Mouse (Mus musculus) adrenal gland, adult 18-20 months (tissue): ENCODE measurements around the gene Fam117a. TPM values are rescaled to one million over a fixed set of nuclear protein-coding genes. Genes with fewer than 3 reads are reported as not detected.
"Not testable (repeated sequence)": the region's sequence is repeated elsewhere in the genome, so short reads cannot be mapped to it uniquely, and the experiment has no call there.

Source experiments
- DNase-seq, 2 experiments: peaks; one replicate each; pipeline ENCODE4 v3.0.0; 2021 to 2022; ENCODE audit warnings: low spot score in 2 of 2
- total RNA-seq, 2 experiments: library from RNA; stranded (reverse); gene quantifications; 1 replicate in 1 of 2; 2 replicates in 1 of 2; pipeline ENCODE4 v1.2.3; 2021

Gene Fam117a
- total RNA-seq, 2 experiments from 2014 or later = 11.7 to 21.8 TPM

GRCm38 (mm10) chr11:95391201-95391600 is 54.4 kb downstream of the Fam117a start:
- no peak for DNase-seq

DNA sequence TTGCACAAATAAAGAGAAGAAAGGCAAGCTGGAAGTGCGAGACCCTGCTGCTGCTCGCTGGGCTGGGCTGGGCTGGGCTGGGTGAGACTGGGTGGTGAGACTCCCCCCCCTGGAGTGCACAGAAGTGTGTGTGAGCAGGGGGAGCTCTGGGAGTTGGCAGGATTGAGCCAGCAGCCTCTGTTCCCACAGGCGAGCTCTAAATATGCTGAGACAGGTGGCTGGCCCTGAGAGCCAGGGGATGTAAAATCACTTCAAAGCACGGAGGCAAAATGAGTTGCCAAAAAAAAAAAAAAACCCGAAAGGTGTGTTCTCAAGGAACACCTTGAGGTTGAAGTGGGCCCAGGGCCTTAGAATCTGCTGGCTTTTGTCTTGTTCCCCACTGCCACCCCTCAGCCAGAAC is 54.9 kb downstream of the Fam117a start:
- DNase-seq = no peak

DNA sequence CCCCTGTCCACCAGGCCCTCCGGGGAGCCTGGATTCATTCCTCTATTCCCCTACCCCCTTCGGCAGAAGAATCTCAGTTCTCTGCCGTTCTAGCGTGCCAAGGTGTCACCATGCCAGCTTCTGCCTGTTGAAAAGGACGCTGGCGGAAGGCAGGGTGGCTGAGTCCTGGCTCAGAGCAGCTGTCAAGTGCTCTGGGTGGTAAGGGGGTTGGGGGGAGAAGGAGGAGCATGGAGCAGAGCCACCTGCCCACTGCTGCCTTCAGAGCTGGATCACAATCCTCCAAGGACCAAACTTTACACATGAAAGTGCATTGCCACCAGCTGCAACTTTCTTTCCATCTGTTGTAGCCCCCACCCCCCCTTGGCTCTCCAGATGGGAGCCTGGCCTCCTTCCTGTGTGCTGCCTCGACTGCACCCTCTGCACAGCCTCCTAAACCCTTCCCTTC is 55.4 kb downstream of the Fam117a start:
- no peak for DNase-seq

- no peak for DNase-seq
Observed at GRCm38 (mm10) chr11:95392708-95393499, 56.1 kb downstream of the Fam117a start.

- DNase-seq = no peak
Observed at GRCm38 (mm10) chr11:95393500-95393816, 56.6 kb downstream of the Fam117a start.

GRCm38 (mm10) chr11:95394112-95394511 is 57.3 kb downstream of the Fam117a start:
- no peak for DNase-seq

DNA sequence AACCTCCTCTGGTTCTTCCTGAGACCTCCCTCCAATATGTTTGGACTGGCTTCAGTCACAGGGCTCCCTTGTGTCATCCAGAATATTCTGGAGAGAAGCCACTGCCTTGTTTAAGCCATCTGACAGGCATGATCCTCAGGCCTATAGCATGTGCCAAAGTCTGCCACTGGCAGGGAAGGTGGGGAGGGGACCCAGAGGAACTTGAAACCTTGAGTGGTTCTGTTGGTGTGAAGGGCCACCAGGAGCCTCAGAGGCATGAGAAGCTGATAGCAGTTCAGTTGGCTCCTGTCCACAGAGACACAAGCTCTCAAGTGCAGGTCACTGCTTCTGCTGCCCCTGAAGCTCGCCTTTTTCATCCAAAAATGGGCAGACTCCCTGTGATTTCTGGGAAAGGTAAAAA is 59.7 kb downstream of the Fam117a start:
- no peak for DNase-seq

DNA sequence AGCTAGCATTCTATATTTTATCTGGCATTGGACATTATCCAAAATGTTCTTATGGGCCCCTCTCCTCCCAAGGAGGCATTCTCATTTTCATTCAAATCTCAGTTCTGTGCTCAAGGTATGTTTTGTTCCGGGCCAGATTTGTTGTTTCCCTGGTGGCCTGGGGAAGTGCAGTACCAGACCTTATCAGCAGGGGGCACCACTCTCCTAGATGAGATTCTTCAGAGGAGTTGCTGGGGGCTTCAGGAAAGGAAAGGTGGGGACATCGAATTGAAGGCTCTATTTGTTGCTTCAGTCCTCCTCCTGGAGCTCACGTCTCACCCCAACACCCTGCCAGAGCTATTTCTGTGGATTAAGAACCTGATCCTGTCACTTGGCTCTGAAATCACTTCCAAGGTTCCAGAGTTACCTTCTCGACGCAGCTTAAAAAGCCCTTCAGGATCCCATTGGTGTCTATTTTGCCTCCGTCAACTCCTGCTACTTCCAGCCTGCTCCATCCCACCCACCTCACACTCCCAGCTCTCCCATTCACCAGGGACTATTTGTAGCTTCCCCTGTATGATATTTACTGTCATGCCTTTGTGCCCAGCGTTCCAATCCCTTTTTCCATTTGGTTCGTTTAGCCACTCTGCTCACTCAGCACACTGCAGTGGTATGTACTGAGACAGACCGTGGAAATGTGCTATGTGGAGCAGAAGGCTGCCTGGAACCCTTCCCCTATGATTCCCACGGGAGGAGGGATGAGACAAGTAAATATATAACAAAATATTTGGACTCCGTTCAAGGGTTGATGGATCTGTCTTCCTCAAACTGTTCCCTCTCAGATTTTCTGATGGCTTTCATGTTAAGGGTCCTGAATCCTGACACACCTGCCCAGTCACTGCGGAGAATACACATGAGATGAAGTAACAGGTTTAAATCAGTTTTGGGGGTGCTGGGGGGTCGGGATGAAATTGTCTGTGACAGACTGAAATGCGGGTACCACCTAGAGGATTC is 61.3 kb downstream of the Fam117a start:
- peak; percentile 80 to 82 for DNase-seq

GRCm38 (mm10) chr11:95399520-95400020 is 62.8 kb downstream of the Fam117a start:
- no peak for DNase-seq

DNA sequence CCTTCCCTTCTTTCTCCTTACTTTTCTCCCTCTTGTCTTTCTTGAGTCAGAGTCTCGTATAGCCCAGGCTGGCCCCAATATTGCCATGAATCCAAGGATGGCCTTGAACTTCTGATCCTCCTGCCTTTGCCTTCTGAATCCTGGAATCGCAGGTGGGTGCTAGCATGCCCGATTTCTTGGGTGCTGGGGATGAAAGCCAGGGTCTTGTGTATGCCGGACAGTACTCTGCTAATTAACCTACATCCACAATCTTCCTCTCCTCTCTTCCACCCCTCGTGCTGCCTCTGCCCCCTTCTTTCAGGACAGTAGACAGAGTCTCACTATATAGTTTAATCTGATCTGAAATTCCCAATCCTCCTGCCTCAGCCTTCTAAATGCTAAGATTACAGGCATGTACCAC is 64.8 kb downstream of the Fam117a start:
- no peak for DNase-seq

DNA sequence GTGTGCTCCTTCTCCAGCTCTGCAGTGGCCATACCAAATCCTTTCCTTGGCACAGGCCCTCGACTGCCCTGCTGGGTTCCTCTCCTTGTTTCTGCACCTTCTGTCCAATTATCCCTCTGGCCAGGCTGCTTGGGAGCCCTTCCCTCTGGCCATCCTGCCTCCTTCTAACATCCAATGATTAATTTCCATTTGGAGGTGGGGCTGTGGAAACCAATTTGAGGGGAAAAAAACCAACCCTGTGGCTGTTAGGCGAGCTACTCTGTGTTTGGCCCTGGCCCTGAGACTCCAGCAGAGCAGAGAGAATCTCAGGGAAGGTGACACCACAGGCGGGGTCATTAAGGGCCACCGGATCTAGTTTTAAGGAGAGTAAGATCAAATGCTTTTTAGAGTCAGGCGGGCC is 65.4 kb downstream of the Fam117a start:
- peak in 1 of 2 experiments; percentile 42 for DNase-seq

DNA sequence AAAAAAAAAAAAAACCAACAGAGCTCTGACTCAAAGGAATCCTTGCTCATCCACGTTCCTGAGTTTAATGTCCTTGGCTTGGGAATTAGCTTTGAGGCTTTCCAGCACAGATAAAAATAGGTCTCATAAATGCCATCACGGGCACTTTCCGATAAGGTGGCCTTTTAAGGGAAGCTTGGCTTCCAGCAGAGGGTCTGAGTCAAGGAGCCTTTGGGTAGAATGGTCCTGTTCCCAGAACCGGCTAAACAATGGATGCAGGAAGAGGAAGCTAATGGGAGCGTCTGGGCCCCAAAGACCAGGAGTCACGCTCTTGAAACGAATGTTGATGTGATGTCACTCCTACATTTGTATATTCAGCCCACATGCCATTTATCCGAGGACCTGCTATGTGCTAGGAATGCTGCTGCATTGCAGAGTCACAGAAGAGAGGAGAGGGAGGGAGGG is 65.9 kb downstream of the Fam117a start:
- peak in 1 of 2 experiments; percentile 54 for DNase-seq

GRCm38 (mm10) chr11:95403382-95404340 is 66.8 kb downstream of the Fam117a start:
- DNase-seq = peak in 1 of 2 experiments; percentile 48

DNA sequence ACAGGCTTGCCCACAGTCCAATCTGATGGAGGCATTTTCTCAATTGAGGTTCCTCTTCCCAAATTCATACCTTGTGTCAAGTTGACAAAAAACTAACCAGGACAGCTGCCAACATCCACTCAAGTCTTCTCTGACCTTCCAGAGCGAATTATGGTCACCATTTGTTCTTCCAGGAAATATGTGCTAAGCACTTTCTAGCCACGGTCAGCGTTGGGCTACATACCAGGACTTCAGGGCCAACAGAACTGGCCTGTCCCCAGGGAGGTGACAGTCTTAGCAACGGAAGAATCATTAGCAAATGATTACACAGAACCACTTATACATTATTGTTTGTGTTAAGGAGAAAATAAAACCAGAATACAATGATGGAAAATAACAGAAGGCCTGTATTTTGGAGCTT is 69.0 kb downstream of the Fam117a start:
- no peak for DNase-seq

DNA sequence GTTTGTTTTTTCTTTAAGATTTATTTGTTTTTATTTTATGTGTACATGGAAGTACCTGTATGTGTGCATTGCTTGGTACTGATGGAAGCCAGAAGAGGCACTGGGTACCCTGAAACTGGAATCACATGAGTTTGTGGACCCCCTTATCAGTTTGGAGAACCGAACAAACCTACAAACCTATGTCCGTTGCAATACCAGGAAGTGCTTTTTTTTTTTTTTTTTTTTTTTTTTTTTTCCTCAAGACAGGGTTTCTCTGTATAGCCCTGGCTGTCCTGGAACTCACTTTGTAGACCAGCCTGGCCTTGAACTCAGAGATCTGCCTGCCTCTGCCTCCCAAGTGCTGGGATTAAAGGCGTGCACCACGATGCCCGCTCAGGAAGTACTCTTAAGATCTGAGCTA is 69.6 kb downstream of the Fam117a start:
- not testable (repeated sequence) for DNase-seq

DNA sequence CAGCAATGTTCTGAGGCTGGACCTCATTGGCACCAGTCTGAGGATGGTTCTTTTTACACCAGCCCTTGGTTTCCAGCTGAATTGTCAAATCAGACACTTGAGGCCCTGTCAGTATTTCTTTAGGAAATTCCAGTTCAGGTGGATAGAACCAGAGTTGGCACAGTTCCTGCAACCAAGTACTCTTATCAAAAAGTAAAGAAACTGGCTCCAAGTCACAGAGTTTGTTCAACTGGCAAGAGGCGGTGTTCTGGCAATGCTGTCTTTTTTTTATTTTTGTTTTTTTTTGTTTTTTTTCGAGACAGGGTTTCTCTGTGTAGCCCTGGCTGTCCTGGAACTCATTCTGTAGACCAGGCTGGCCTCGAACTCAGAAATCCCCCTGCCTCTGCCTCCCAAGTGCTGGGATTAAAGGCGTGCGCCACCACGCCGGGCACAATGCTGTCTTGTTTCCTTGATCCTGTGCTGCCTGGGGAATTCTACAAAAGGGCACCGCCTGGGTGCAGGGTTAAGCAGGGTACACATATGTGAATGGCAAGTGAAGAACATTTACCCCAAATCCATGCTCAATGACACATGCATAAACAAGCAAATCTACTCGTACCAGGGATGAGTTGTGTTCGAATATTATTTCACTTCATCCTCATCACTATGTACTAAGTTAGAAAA is 72.8 kb downstream of the Fam117a start:
- no peak for DNase-seq

- no peak for DNase-seq
Observed at GRCm38 (mm10) chr11:95411453-95412013, 74.7 kb downstream of the Fam117a start.

DNA sequence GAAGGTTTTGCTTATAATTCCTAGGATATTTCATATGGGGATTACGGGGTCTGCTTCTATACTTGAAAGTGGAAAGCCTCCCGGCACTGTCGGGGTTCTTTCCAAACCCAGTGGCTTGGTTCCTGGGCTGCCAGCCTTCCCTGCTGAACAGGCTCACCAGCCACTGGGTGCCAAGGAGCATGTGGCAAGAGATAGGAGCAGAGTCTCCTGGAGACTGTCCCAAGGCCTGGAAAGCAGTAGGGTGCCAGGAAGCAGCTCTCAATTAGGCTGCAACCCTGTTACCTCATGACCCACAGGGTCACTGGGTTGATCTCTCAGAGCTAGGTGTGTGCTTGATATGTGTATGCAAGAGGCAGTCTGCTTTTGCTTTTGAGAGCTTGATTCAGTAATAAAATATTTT is 75.8 kb downstream of the Fam117a start:
- DNase-seq = peak in 1 of 2 experiments; percentile 40
